Mouse (Mus musculus) frontal cortex, postnatal 10 days (tissue): ENCODE results near the gene Aifm3.
"Not testable (repeated sequence)": the region's sequence is repeated elsewhere in the genome, so short reads cannot be mapped to it uniquely, and the experiment has no call there.

Experiments used
- DNase-seq, 2 experiments: peaks; one replicate each; pipeline ENCODE4 v3.0.0; 2022; ENCODE audit warnings: low spot score in 2 of 2, mixed read lengths in 1 of 2

The Aifm3 gene

GRCm38 (mm10) chr16:17553910-17554685, 64.7 kb downstream of the Aifm3 start:
- DNase-seq: no peak

- not testable (repeated sequence) for DNase-seq
These were observed 65.3 kb downstream of the Aifm3 start for GRCm38 (mm10) chr16:17554702-17555101.

- DNase-seq: no peak
These were observed 66.8 kb downstream of the Aifm3 start for GRCm38 (mm10) chr16:17556180-17556579.

- DNase-seq: no peak
These were observed 67.5 kb downstream of the Aifm3 start for GRCm38 (mm10) chr16:17556907-17557306.
